Mouse (Mus musculus) leukemia stem cell, adult 10-12 weeks (primary cell): Measurements from ENCODE around the gene Krtap28-13. TPM values are rescaled to one million over a fixed set of nuclear protein-coding genes. Genes with fewer than 3 reads are reported as not detected.

ENCODE experiments used
- polyA plus RNA-seq: library from polyadenylated mRNA; stranded (reverse); fragments of >175 nt; gene quantifications from 2 replicates; pipeline ENCODE4 v1.2.3, GENCODE M21; 2012; ENCODE audit warnings: low replicate concordance

Gene Krtap28-13
- not detected in 2 replicates for polyA plus RNA-seq

DNA sequence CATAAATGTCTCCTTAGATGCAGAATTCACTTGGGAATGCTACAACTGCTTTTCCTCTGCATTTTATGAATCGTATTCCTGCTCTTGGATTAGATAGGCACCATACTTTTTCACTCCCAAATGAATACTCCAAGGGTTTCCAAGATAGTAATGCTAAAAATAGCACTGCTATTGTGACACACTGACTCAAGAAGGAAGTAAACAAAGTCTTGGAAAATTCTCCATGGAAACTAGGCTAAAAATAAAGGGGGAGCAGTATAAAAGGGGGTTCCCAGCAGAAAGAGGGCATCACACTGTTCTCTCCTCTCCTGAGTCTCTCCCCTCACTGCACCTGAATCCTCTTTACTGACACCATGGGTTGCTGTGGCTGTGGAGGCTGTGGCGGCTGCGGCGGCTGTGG is at the start of gene Krtap28-13:
Krtap28-13 (plus strand) TSS at position 288 of the 400 bp plus-strand sequence.

DNA sequence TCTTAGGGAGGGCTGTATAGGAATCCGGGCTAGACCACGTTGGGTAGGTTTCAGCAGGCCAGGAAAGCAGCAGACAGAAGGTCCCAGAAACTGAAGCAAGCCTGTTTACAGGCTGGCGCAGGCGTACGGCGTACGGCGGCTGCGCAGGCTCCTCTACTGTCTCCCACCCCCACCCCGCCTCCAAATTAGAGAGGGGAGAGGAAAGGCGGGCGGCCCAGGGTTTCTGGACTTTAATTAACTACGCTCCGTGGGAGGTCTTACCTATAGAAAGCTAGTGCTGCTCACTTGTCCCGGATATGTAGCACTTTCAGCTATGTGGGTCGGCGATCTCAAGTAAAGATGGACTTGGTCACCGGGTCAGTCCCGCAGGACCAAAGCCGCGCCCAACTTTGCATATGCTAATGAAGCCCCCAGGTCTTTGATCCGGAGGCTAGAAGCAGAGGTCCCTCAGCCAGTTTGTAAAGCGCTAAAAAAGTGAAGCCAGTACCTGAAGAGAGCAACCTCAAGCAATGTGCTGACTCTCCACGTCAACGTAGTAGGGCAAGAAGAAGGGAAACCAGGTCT is 22.5 kb upstream of the Krtap28-13 start, which contains the start of gene Slc19a3:
Slc19a3 (minus strand) TSS at position 340 of the 564 bp plus-strand sequence.

DNA sequence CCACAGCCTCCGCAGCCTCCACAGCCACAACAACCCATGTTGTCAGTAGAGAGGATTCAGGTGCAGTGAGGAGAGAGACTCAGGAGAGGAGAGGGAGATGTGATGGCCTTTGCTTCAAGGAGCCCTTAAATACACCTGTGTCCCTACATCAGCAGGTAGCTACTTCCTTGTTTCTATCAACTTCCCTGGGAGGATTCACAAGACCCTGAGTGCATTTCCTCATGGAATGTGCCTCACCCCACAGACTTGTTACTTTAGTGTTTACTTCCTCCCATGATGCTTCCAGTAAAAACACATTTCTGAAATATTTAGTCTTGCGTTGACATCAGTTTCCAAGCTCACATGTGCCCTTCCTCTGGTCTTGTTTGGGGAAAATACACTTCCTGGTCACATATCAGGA is 18.4 kb upstream of the Krtap28-13 start, which contains the start of gene Krtap28-10:
Krtap28-10 (minus strand) TSS at position 101 of the 400 bp plus-strand sequence.

GRCm38 (mm10) chr1:83044882-83045427 is 15.8 kb upstream of the Krtap28-13 start, which contains the start of gene Gm47969:
Gene Gm47969, plus strand, starts transcription at chr1:83044932.

GRCm38 (mm10) chr1:83059278-83059677 is 1.5 kb upstream of the Krtap28-13 start, which contains the start of gene A030005K14Rik:
Gene A030005K14Rik, minus strand, starts transcription at chr1:83059378.

Other genes with a start within 250 kb of the Krtap28-13 start
- gene Agfg1, start 221.4 kb upstream of the Krtap28-13 start, polyA plus RNA-seq, result 12.8 and 21.1 TPM in 2 replicates
- gene A030005L19Rik, start 147.6 kb upstream of the Krtap28-13 start, polyA plus RNA-seq, result 0.24 and 0.71 TPM in 2 replicates
- not detected in 2 replicates for gene A030014E15Rik, start 136.0 kb upstream of the Krtap28-13 start, polyA plus RNA-seq
- not detected in 2 replicates for gene Gm6217, start 129.5 kb upstream of the Krtap28-13 start, polyA plus RNA-seq
- gene A030003K21Rik, start 117.5 kb upstream of the Krtap28-13 start, polyA plus RNA-seq, result not detected in 2 replicates
- gene Gm7544, start 104.9 kb upstream of the Krtap28-13 start, polyA plus RNA-seq, result not detected in 2 replicates
- gene Gm47955, start 100.6 kb upstream of the Krtap28-13 start, polyA plus RNA-seq, result not detected in 2 replicates
- gene Gm47959, start 60.4 kb upstream of the Krtap28-13 start, polyA plus RNA-seq, result not detected in 2 replicates
- 0.09 TPM in 1 of 2 replicates, not detected in the other for gene Slc19a3, start 22.5 kb upstream of the Krtap28-13 start, polyA plus RNA-seq
- gene Krtap28-10, start 18.4 kb upstream of the Krtap28-13 start, polyA plus RNA-seq, result not detected in 2 replicates
- not detected in 2 replicates for gene Gm47969, start 16.0 kb upstream of the Krtap28-13 start, polyA plus RNA-seq
- not detected in 2 replicates for gene A030005K14Rik, start 1.6 kb upstream of the Krtap28-13 start, polyA plus RNA-seq
- gene Ccl20, start 55.8 kb downstream of the Krtap28-13 start, polyA plus RNA-seq, result not detected in 2 replicates
- not detected in 2 replicates for gene Daw1, start 98.8 kb downstream of the Krtap28-13 start, polyA plus RNA-seq